Mouse (Mus musculus): ENCODE results near the gene Gm8890.
"Not testable (repeated sequence)": the region's sequence is repeated elsewhere in the genome, so short reads cannot be mapped to it uniquely, and the experiment has no call there.

Gm8890 gene

GRCm38 (mm10) chr5:11255733-11256132, at the start of gene Gm8890:
Gene Gm8890 (plus strand): TSS chr5:11256033.
- DNase-seq (ENCODE audit: low spot score): not testable (repeated sequence)

GRCm38 (mm10) chr5:11256221-11256620, 388 bp downstream of the Gm8890 start:
- not testable (repeated sequence) for DNase-seq (ENCODE audit: low spot score)
